Mouse (Mus musculus) forebrain, embryonic 12.5 days (tissue): ENCODE measurements around the gene Mogat2. TPM values are rescaled to one million over a fixed set of nuclear protein-coding genes. Genes with fewer than 3 reads are reported as not detected.

Experiments used
- ATAC-seq: fragments of 200-750 bp; cut with Nextera tagmentation; 2 replicates; pipeline ENCODE4 v1.8.0; 2017; ENCODE audit warnings: moderate TSS enrichment; ENCODE audit not compliant: low FRiP score
- H3K27ac ChIP-seq: fragments of 300-500 bp; sonication (generic); 2 replicates; pipeline ENCODE4 v1.5.1; 2016; ENCODE audit warnings: mild to moderate bottlenecking
- H3K27me3 ChIP-seq: fragments of 300-500 bp; sonication (generic); 2 replicates; pipeline ENCODE4 v1.6.1; 2016; ENCODE audit warnings: mild to moderate bottlenecking
- H3K36me3 ChIP-seq: fragments of 300-500 bp; sonication (generic); replicated peaks from 2 replicates; pipeline ENCODE4 v1.6.1; 2016; ENCODE audit warnings: mild to moderate bottlenecking
- H3K4me1 ChIP-seq: fragments of 300-500 bp; sonication (generic); 2 replicates; pipeline ENCODE4 v1.6.1; 2016
- H3K4me2 ChIP-seq: fragments of 300-500 bp; sonication (generic); 2 replicates; pipeline ENCODE4 v1.6.1; 2016; ENCODE audit warnings: mild to moderate bottlenecking, moderate library complexity
- H3K4me3 ChIP-seq: fragments of 300-500 bp; sonication (generic); replicated peaks from 2 replicates; pipeline ENCODE4 v1.5.1; 2016; ENCODE audit warnings: mild to moderate bottlenecking
- H3K9ac ChIP-seq: fragments of 300-500 bp; sonication (generic); 2 replicates; pipeline ENCODE4 v1.6.1; 2016; ENCODE audit warnings: mild to moderate bottlenecking
- H3K9me3 ChIP-seq: fragments of 300-500 bp; sonication (generic); 2 replicates; pipeline ENCODE4 v1.6.1; 2016
- WGBS: fragments of 180-500 bp; shearing (Covaris S2); methylation state at CpG from one replicate; pipeline ENCODE4 v1.1.7; 2016; 5-methylcytosine and 5-hydroxymethylcytosine counted together
- polyA plus RNA-seq: library from polyadenylated mRNA; unstranded; fragments of >200 nt; fragmentation: Nextera tagmentation; extraction: Ambion mirVana; gene quantifications from 2 replicates; pipeline ENCODE4 v1.2.1, GENCODE M21; 2016

Gene Mogat2
- polyA plus RNA-seq, 1 experiment from 2014 or later = 4.5 TPM

- no peaks in the 10 kb centered on the region for H3K36me3 ChIP-seq
- H3K27me3 ChIP-seq = no peaks in the 10 kb centered on the region
- H3K9me3 ChIP-seq = no peaks in the 10 kb centered on the region
- H3K4me3 ChIP-seq = no peak overlapping the region
- no peaks in the 10 kb centered on the region for H3K4me1 ChIP-seq
- no peak for ATAC-seq
- no peak overlapping the region for H3K9ac ChIP-seq
- H3K4me2 ChIP-seq = no peak overlapping the region
- no peak overlapping the region for H3K27ac ChIP-seq
- WGBS = 78% methylated on average over 7 of the region's 7 CpGs
These were observed 8.2 kb downstream of the Mogat2 start for GRCm38 (mm10) chr7:99230061-99230747.

GRCm38 (mm10) chr7:99229411-99229810 lies 9.0 kb downstream of the Mogat2 start:
- Histone ChIP-seq H3K9me3 (no peaks in the 10 kb centered on the region), H3K36me3 (no peaks in the 10 kb centered on the region), H3K27ac (no peak overlapping the region), H3K4me2 (no peak overlapping the region), H3K9ac (no peak overlapping the region), H3K27me3 (no peaks in the 10 kb centered on the region), H3K4me3 (no peak overlapping the region), H3K4me1 (no peaks in the 10 kb centered on the region)
- ATAC-seq = no peak
- WGBS = 14% methylated on average over 2 of the region's 2 CpGs

- Histone ChIP-seq H3K36me3 (no peaks in the 10 kb centered on the region), H3K9me3 (no peaks in the 10 kb centered on the region), H3K4me3 (no peak overlapping the region), H3K27me3 (no peaks in the 10 kb centered on the region), H3K4me2 (no peak overlapping the region), H3K9ac (no peak overlapping the region), H3K27ac (no peak overlapping the region), H3K4me1 (no peaks in the 10 kb centered on the region)
- ATAC-seq = no peak
- WGBS = 86% methylated on average over 8 of the region's 8 CpGs
These were observed 9.6 kb downstream of the Mogat2 start for GRCm38 (mm10) chr7:99228825-99229224.

DNA sequence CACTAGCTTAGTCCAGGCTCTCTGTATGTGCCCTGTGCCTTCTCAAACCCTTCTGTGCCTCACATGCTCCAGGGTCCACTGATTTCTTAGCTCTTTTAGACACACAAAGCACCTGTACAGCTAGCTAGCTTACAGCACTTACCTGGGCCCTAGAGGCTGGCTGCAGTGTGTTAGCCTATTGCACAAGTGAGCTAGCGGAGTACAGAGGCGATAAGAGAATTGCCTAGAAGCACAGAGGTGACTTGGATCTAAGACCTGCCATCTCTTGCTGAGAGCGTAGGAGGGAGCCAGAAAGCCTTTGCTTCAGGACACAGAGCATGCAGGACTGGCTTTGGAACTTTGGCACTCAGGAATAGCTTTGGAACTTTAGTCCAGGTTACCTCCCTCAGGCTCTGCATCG lies 11.2 kb downstream of the Mogat2 start:
- H3K27ac ChIP-seq = no peak overlapping the region
- no peak for ATAC-seq
- H3K27me3 ChIP-seq = no peaks in the 10 kb centered on the region
- no peaks in the 10 kb centered on the region for H3K36me3 ChIP-seq
- 95% methylated on average over 4 of the region's 4 CpGs for WGBS
- no peaks in the 10 kb centered on the region for H3K9me3 ChIP-seq
- H3K4me1 ChIP-seq = no peaks in the 10 kb centered on the region
- H3K4me3 ChIP-seq = no peak overlapping the region
- no peak overlapping the region for H3K4me2 ChIP-seq
- no peak overlapping the region for H3K9ac ChIP-seq

DNA sequence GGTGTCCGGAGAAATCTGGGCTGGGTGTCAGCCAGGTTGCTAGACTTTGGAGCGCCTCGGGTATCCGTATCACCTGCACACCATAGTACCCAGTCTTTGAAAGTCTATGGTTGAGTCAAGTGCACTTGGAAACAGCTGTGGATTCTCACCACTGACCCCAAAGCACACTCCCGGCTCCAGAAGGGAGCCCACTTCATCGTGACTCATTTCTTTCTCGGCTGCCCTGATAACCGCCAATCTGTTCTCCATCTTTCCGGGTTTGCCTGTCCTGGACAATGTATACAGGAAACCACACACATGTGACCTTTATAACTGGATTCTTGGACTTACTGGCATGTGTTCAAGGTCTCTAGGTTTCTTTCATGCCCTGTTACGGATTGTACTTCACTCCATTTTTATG lies 11.8 kb downstream of the Mogat2 start:
- Histone ChIP-seq H3K27me3 (no peaks in the 10 kb centered on the region), H3K27ac (no peak overlapping the region), H3K9ac (no peak overlapping the region), H3K9me3 (no peaks in the 10 kb centered on the region), H3K4me2 (no peak overlapping the region), H3K4me3 (no peak overlapping the region), H3K36me3 (no peaks in the 10 kb centered on the region), H3K4me1 (no peaks in the 10 kb centered on the region)
- 93% methylated on average over 10 of the region's 10 CpGs for WGBS
- ATAC-seq = no peak

GRCm38 (mm10) chr7:99225421-99225820 lies 13.0 kb downstream of the Mogat2 start:
- H3K36me3 ChIP-seq = no peaks in the 10 kb centered on the region
- no peak overlapping the region for H3K27ac ChIP-seq
- H3K9ac ChIP-seq = no peak overlapping the region
- no peaks in the 10 kb centered on the region for H3K27me3 ChIP-seq
- H3K4me1 ChIP-seq = no peaks in the 10 kb centered on the region
- no peak overlapping the region for H3K4me3 ChIP-seq
- no peak for ATAC-seq
- WGBS = 75% methylated on average over 6 of the region's 6 CpGs
- no peaks in the 10 kb centered on the region for H3K9me3 ChIP-seq
- no peak overlapping the region for H3K4me2 ChIP-seq

DNA sequence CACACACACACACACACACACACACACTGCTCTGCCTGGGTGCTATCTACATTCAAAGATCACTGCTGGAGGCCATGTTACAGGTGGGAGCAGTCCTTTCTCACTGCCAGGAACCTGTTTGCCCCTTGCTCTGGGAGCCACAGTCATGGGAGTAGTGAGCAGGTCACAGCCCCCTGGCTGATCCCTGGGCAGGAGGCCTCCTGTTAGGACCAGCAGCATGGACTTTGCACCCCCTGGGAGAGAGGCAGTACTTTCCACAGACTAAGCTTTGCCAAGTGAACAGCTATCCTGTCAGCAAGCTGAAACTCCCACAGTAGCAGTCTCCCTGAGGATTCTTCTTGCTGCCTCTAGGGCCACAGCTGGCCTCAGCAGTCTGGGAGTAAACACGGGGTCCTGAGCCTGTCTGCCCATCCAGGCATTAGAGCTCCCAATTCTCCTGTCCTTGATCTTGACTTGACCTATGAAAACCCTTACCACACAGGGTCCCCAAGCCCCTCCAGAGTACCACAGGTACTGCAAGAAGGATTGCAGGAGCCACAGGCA lies 13.7 kb downstream of the Mogat2 start:
- H3K4me1 ChIP-seq = no peaks in the 10 kb centered on the region
- no peak overlapping the region for H3K4me2 ChIP-seq
- H3K9ac ChIP-seq = no peak overlapping the region
- no peaks in the 10 kb centered on the region for H3K27me3 ChIP-seq
- H3K9me3 ChIP-seq = no peaks in the 10 kb centered on the region
- H3K36me3 ChIP-seq = no peaks in the 10 kb centered on the region
- ATAC-seq = no peak
- no peak overlapping the region for H3K27ac ChIP-seq
- WGBS = 58% methylated on average over 1 of the region's 1 CpGs
- no peak overlapping the region for H3K4me3 ChIP-seq

GRCm38 (mm10) chr7:99224225-99224624 lies 14.2 kb downstream of the Mogat2 start:
- no peak overlapping the region for H3K27ac ChIP-seq
- H3K4me3 ChIP-seq = no peak overlapping the region
- H3K9me3 ChIP-seq = no peaks in the 10 kb centered on the region
- WGBS = 67% methylated on average over 7 of the region's 7 CpGs
- ATAC-seq = no peak
- no peak overlapping the region for H3K4me2 ChIP-seq
- H3K9ac ChIP-seq = no peak overlapping the region
- H3K27me3 ChIP-seq = no peaks in the 10 kb centered on the region
- no peaks in the 10 kb centered on the region for H3K4me1 ChIP-seq
- no peaks in the 10 kb centered on the region for H3K36me3 ChIP-seq

GRCm38 (mm10) chr7:99217338-99218074 lies 20.9 kb downstream of the Mogat2 start:
- H3K27ac ChIP-seq = no peak overlapping the region
- no peak for ATAC-seq
- WGBS = 73% methylated on average over 3 of the region's 3 CpGs

GRCm38 (mm10) chr7:99215347-99215855 lies 23.0 kb downstream of the Mogat2 start:
- no peaks in the 10 kb centered on the region for H3K4me1 ChIP-seq
- no peak overlapping the region for H3K4me2 ChIP-seq
- no peak overlapping the region for H3K4me3 ChIP-seq
- no peak for ATAC-seq
- 0 out of 2 replicates have a peak, but pooled peaks cover 5% of the 10 kb centered on the region for H3K27me3 ChIP-seq
- H3K9ac ChIP-seq = no peak overlapping the region
- no peaks in the 10 kb centered on the region for H3K9me3 ChIP-seq
- H3K27ac ChIP-seq = no peak overlapping the region
- H3K36me3 ChIP-seq = no peaks in the 10 kb centered on the region
- WGBS = 75% methylated on average over 8 of the region's 8 CpGs

More at GRCm38 (mm10) chr7:99217338-99218074, 20.9 kb downstream of the Mogat2 start:
- Histone ChIP-seq H3K9me3 (no peaks in the 10 kb centered on the region), H3K9ac (no peak overlapping the region), H3K27me3 (0 out of 2 replicates have a peak, but pooled peaks cover 5% of the 10 kb centered on the region), H3K36me3 (no peaks in the 10 kb centered on the region), H3K4me2 (no peak overlapping the region), H3K4me3 (no peak overlapping the region), H3K4me1 (no peaks in the 10 kb centered on the region)

DNA sequence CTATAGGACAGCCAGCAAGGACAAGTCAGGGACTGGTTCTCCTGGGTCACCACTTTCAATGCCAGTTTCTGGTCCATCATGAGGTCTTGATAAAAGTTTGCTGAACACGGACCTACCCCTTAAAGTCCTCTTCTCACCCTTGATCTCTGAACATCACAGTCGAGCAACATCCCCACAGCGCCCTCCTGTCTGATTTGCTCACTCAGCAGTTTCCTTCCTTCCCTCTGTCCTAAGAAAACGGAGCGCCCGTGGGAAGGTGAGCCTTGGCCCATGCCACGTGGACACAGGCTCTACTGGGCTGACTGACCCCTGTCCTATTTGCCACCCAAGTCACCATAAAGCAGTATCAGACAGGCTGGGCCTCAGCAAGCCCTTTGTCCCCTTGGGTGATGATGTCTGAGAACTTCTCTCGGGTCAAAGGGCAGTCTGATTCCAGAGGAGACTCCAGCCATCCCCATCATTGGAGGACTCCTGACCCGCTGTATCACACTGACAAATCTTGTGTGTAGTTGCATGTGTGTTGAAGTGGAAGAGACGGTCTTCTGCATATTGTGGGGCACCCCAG lies 23.7 kb downstream of the Mogat2 start:
- WGBS = 79% methylated on average over 10 of the region's 10 CpGs
- no peak overlapping the region for H3K4me3 ChIP-seq

GRCm38 (mm10) chr7:99213686-99214085 lies 24.7 kb downstream of the Mogat2 start:
- Histone ChIP-seq H3K27ac (no peak overlapping the region), H3K9me3 (no peaks in the 10 kb centered on the region), H3K4me2 (no peak overlapping the region), H3K4me3 (no peak overlapping the region), H3K4me1 (no peaks in the 10 kb centered on the region), H3K36me3 (no peaks in the 10 kb centered on the region), H3K27me3 (0 out of 2 replicates have a peak, but pooled peaks cover 5% of the 10 kb centered on the region), H3K9ac (no peak overlapping the region)
- 91% methylated on average over 2 of the region's 2 CpGs for WGBS
- ATAC-seq = no peak

More for the DNA sequence above, 23.7 kb downstream of the Mogat2 start:
- no peak for ATAC-seq
- 0 out of 2 replicates have a peak, but pooled peaks cover 5% of the 10 kb centered on the region for H3K27me3 ChIP-seq
- no peaks in the 10 kb centered on the region for H3K4me1 ChIP-seq
- no peak overlapping the region for H3K27ac ChIP-seq
- no peaks in the 10 kb centered on the region for H3K9me3 ChIP-seq
- H3K9ac ChIP-seq = no peak overlapping the region
- no peaks in the 10 kb centered on the region for H3K36me3 ChIP-seq
- H3K4me2 ChIP-seq = no peak overlapping the region
